Mouse (Mus musculus): Measurements from ENCODE around the gene Rfpl4.
A peak's percentile ranks its signal among the peaks of the same experiment; 100 is the strongest.
"Not testable (repeated sequence)": the region's sequence is repeated elsewhere in the genome, so short reads cannot be mapped to it uniquely, and the experiment has no call there.

Rfpl4 gene

GRCm38 (mm10) chr7:5081241-5081640 is 35.5 kb downstream of the Rfpl4 start:
- DNase-seq (ENCODE audit: low read depth in 1 of 2, low spot score in 2 of 2): no peak

- no peak for DNase-seq (ENCODE audit: low read depth in 1 of 2, low spot score in 2 of 2)
These were observed 35.9 kb downstream of the Rfpl4 start for GRCm38 (mm10) chr7:5080815-5081214.

- peak; percentile 86 to 93 for DNase-seq (ENCODE audit: low read depth in 1 of 2, low spot score in 2 of 2)
These were observed 36.6 kb downstream of the Rfpl4 start, which contains the start of gene Epn1 for GRCm38 (mm10) chr7:5080010-5080751. Epn1 (plus strand) TSS chr7:5080235.

GRCm38 (mm10) chr7:5079365-5080009 is 37.3 kb downstream of the Rfpl4 start:
- not testable (repeated sequence) for DNase-seq (ENCODE audit: low read depth in 1 of 2, low spot score in 2 of 2)

GRCm38 (mm10) chr7:5076931-5077330 is 39.8 kb downstream of the Rfpl4 start:
- DNase-seq (ENCODE audit: low read depth in 1 of 2, low spot score in 2 of 2): no peak

GRCm38 (mm10) chr7:5074984-5075383 is 41.8 kb downstream of the Rfpl4 start:
- no peak for DNase-seq (ENCODE audit: low read depth in 1 of 2, low spot score in 2 of 2)

GRCm38 (mm10) chr7:5073586-5073985 is 43.2 kb downstream of the Rfpl4 start:
- DNase-seq (ENCODE audit: low read depth in 1 of 2, low spot score in 2 of 2): no peak

GRCm38 (mm10) chr7:5064886-5065285 is 51.9 kb downstream of the Rfpl4 start:
- no peak for DNase-seq (ENCODE audit: low read depth in 1 of 2, low spot score in 2 of 2)

- DNase-seq (ENCODE audit: low read depth in 1 of 2, low spot score in 2 of 2): peak in 1 of 2 experiments; percentile 52
These were observed 54.3 kb downstream of the Rfpl4 start for GRCm38 (mm10) chr7:5062360-5063001.

- peak; percentile 80 to 89 for DNase-seq (ENCODE audit: low read depth in 1 of 2, low spot score in 2 of 2)
These were observed 54.9 kb downstream of the Rfpl4 start, which contains the start of gene U2af2 for GRCm38 (mm10) chr7:5061774-5062359. U2af2 (plus strand) TSS chr7:5062143.

- peak; percentile 85 to 94 for DNase-seq (ENCODE audit: low read depth in 1 of 2, low spot score in 2 of 2)
These were observed 55.6 kb downstream of the Rfpl4 start for GRCm38 (mm10) chr7:5060944-5061773.

GRCm38 (mm10) chr7:5060239-5060731 is 56.5 kb downstream of the Rfpl4 start:
- DNase-seq (ENCODE audit: low read depth in 1 of 2, low spot score in 2 of 2): peak in 1 of 2 experiments; percentile 47

Measured in monocyte, adult 2 months (primary cell).